Mouse (Mus musculus) left cerebral cortex, adult 18-20 months (tissue): ENCODE measurements around the gene Ogt. TPM values are rescaled to one million over a fixed set of nuclear protein-coding genes. Genes with fewer than 3 reads are reported as not detected.

ENCODE experiments used
- total RNA-seq, 2 experiments: library from RNA; stranded (reverse); gene quantifications; 2 replicates each; pipeline ENCODE4 v1.2.3; 2021

Gene Ogt
- total RNA-seq, 2 experiments from 2014 or later = 212 to 218 TPM

Other genes with a start within 250 kb of the Ogt start
- gene Zmym3, start 219.2 kb upstream of the Ogt start, total RNA-seq = 100 to 1,000 TPM; 132 to 140 TPM
- gene Nono, start 210.7 kb upstream of the Ogt start, total RNA-seq = 100 to 1,000 TPM; 113 to 121 TPM
- 1 to 10 TPM in 1 of 2 experiments, under 1 TPM in 1; 0.47 to 1.1 TPM for gene Itgb1bp2, start 191.0 kb upstream of the Ogt start, total RNA-seq
- gene Taf1, start 107.3 kb upstream of the Ogt start, total RNA-seq = 10 to 100 TPM; 48.8 to 49.9 TPM
- gene Cxcr3, start 94.2 kb downstream of the Ogt start, total RNA-seq = not detected
- gene Gm4779, start 154.4 kb downstream of the Ogt start, total RNA-seq = under 1 TPM; 0.23 to 0.56 TPM
- gene 8030474K03Rik, start 154.6 kb downstream of the Ogt start, total RNA-seq = not detected
- gene Nhsl2, start 209.3 kb downstream of the Ogt start, total RNA-seq = 10 to 100 TPM; 35.5 to 38.4 TPM